Mouse (Mus musculus) ES-Bruce4 (cell line): ENCODE measurements around the gene Nrip3.

Experiments used
- CTCF ChIP-seq: IDR thresholded peaks from one replicate; pipeline ENCODE4 v1.8.1; 2011; ENCODE audit warnings: low read depth, low read length
- EP300 ChIP-seq: IDR thresholded peaks from 2 replicates; pipeline ENCODE4 v1.6.1; 2011; ENCODE audit warnings: low read depth, low read length; ENCODE audit not compliant: insufficient read depth

DNA sequence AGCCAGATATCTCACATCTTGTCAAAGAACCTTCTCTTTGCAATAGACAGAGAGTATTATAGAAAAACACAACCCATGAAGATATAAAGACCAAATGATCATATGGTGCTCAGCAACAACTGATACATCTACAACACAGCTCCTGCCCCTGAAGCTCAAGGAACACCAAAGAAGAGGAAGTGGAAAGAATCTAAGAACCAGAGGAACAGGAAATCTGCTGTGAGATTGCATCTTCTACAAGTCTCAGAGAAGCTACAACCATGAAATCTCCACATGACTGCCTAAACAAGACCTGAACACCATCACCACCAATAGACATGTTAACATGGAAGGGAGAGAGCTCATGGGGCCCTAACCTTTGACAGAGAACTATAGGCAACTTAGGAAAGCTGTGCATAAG is 9.6 kb downstream of the Nrip3 start:
- TF ChIP-seq CTCF = no peak
- TF ChIP-seq EP300 = no peak
